In the genomic region with DNA sequence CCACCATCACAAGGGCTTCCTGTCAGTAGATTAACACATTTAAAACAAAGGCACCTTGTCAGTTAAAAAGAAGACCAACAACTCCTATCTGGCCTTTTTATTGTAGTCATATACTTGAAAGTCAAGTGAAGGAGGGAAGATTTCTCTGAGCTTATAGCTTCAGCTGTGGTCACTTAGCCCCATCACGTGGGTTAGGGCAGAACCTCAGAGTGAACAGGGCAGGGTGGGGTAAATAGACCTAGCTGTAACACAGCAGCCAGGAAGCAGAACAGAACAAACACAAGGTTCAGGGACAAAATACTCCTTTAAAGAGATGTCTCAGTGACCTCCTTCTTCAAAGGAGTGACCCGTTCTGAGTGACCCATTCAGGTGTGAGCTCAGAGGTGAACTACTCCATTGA, we compare ENCODE assay signal across 22 mouse cellular contexts.
"Had no signal": no experiment of that assay in that cellular context is flagged by ENCODE, and none has a peak within 500 bp of the region (broad histone marks: within the 10 kb centered on the region; RNA-seq: fewer than 3 reads in every experiment).

No protein-coding gene starts in this region.

- H3K27ac ChIP-seq: lung, embryonic 15.5 days; macrophage; midbrain, embryonic 13.5 days; midbrain, embryonic 15.5 days; neural tube, embryonic 13.5 days; neural tube, embryonic 15.5 days; stomach, embryonic 15.5 days; stomach, postnatal 0 days had no signal

- H3K4me3 ChIP-seq: lung, embryonic 15.5 days; megakaryocyte, embryonic 14.5 days; midbrain, embryonic 13.5 days; midbrain, embryonic 15.5 days; neural tube, embryonic 13.5 days; neural tube, embryonic 15.5 days; stomach, embryonic 15.5 days had no signal

- H3K27me3 ChIP-seq: lung, embryonic 15.5 days; megakaryocyte, embryonic 14.5 days; midbrain, embryonic 13.5 days; midbrain, embryonic 15.5 days; neural tube, embryonic 13.5 days; neural tube, embryonic 15.5 days; stomach, embryonic 15.5 days had no signal

- H3K36me3 ChIP-seq: lung, embryonic 15.5 days; midbrain, embryonic 13.5 days; midbrain, embryonic 15.5 days; neural tube, embryonic 13.5 days; neural tube, embryonic 15.5 days; stomach, embryonic 15.5 days had no signal

- H3K9me3 ChIP-seq: lung, embryonic 15.5 days; megakaryocyte, embryonic 14.5 days; midbrain, embryonic 13.5 days; midbrain, embryonic 15.5 days; neural tube, embryonic 13.5 days; neural tube, embryonic 15.5 days; stomach, embryonic 15.5 days had no signal

- H3K4me2 ChIP-seq: lung, embryonic 15.5 days; midbrain, embryonic 11.5 days; midbrain, embryonic 13.5 days; midbrain, embryonic 15.5 days; neural tube, embryonic 13.5 days; neural tube, embryonic 15.5 days; stomach, embryonic 15.5 days had no signal

- ATAC-seq: lung, postnatal 0 days; midbrain, embryonic 13.5 days; midbrain, embryonic 15.5 days had no signal

- H3K9ac ChIP-seq: lung, embryonic 15.5 days; midbrain, embryonic 13.5 days; midbrain, embryonic 15.5 days; neural tube, embryonic 13.5 days; neural tube, embryonic 15.5 days; stomach, embryonic 15.5 days had no signal

- H3K4me1 ChIP-seq: lung, embryonic 15.5 days; megakaryocyte, embryonic 14.5 days; midbrain, embryonic 13.5 days; midbrain, embryonic 15.5 days; neural tube, embryonic 13.5 days; neural tube, embryonic 15.5 days; stomach, embryonic 15.5 days had no signal

- DNase-seq: lung, adult 2 months; lung, postnatal 14 days; lung, postnatal 36 days; retina, postnatal 1 day; right cerebral cortex, adult 18-20 months; right cerebral cortex, postnatal 25 days; right cerebral cortex, postnatal 4 days; spleen, adult 18-20 months; thymus, adult 2 months; thymus, postnatal 25 days; thymus, postnatal 4 days had no signal
